Mouse (Mus musculus) layer of hippocampus, adult 2 months (tissue): ENCODE measurements around the gene Tspan32. TPM values are rescaled to one million over a fixed set of nuclear protein-coding genes. Genes with fewer than 3 reads are reported as not detected.

Source experiments
- DNase-seq, 2 experiments: peaks; one replicate each; pipeline ENCODE4 v3.0.0; 2022; ENCODE audit warnings: low spot score in 2 of 2
- H3K27ac ChIP-seq: fragments of 200-600 bp; 2 replicates; pipeline ENCODE4 v1.8.1; 2022
- H3K4me3 ChIP-seq: fragments of 200-600 bp; 2 replicates; pipeline ENCODE4 v1.8.1; 2022; ENCODE audit warnings: mild to moderate bottlenecking
- CTCF ChIP-seq: fragments of 200-600 bp; conservative IDR thresholded peaks from 2 replicates; pipeline ENCODE4 v1.8.1; 2022; ENCODE audit warnings: antibody characterized with exemption, mild to moderate bottlenecking, moderate library complexity
- total RNA-seq, 2 experiments: library from RNA; stranded (reverse); gene quantifications; 2 replicates each; pipeline ENCODE4 v1.2.3; 2021

Gene Tspan32
- total RNA-seq, 2 experiments from 2014 or later = 0.36 TPM; not detected in 1

- TF ChIP-seq CTCF = no peak
- peak overlapping the region; percentile 100 for H3K4me3 ChIP-seq
- H3K27ac ChIP-seq = peak overlapping the region; percentile 99
- DNase-seq = no peak
These were observed 50.8 kb downstream of the Tspan32 start for GRCm38 (mm10) chr7:143055499-143056186.

GRCm38 (mm10) chr7:143057023-143057422 is 52.2 kb downstream of the Tspan32 start:
- no peak for TF ChIP-seq CTCF
- DNase-seq = no peak

GRCm38 (mm10) chr7:143057667-143058220 is 52.9 kb downstream of the Tspan32 start:
- TF ChIP-seq CTCF = no peak
- Histone ChIP-seq H3K27ac (peak overlapping the region; percentile 67), H3K4me3 (no peak overlapping the region; the same call in 1 of the 2 replicates)
- DNase-seq = no peak

More at GRCm38 (mm10) chr7:143057023-143057422, 52.2 kb downstream of the Tspan32 start:
- Histone ChIP-seq H3K27ac (peak overlapping the region; percentile 67), H3K4me3 (0 out of 2 replicates have a peak overlapping the region, but pooled peaks have one; percentile 9)

GRCm38 (mm10) chr7:143058221-143058697 is 53.4 kb downstream of the Tspan32 start:
- H3K4me3 ChIP-seq = no peak overlapping the region
- H3K27ac ChIP-seq = peak overlapping the region; percentile 67
- DNase-seq = no peak
- TF ChIP-seq CTCF = no peak

- Histone ChIP-seq H3K27ac (peak overlapping the region; percentile 67), H3K4me3 (no peak overlapping the region)
- DNase-seq = peak in 1 of 2 experiments; percentile 27
- no peak for TF ChIP-seq CTCF
These were observed 54.5 kb downstream of the Tspan32 start for GRCm38 (mm10) chr7:143059202-143059870.

- no peak for TF ChIP-seq CTCF
- Histone ChIP-seq H3K27ac (peak overlapping the region; percentile 74), H3K4me3 (no peak overlapping the region)
- DNase-seq = no peak
These were observed 57.9 kb downstream of the Tspan32 start for GRCm38 (mm10) chr7:143062704-143063103.

- TF ChIP-seq CTCF = no peak
- H3K27ac ChIP-seq = peak overlapping the region; percentile 74
- H3K4me3 ChIP-seq = no peak overlapping the region
- DNase-seq = peak; percentile 46 to 77
These were observed 59.4 kb downstream of the Tspan32 start for GRCm38 (mm10) chr7:143064226-143064625.

- Histone ChIP-seq H3K27ac (no peak overlapping the region), H3K4me3 (no peak overlapping the region)
- DNase-seq = no peak
- no peak for TF ChIP-seq CTCF
These were observed 60.8 kb downstream of the Tspan32 start for GRCm38 (mm10) chr7:143065692-143066091.

- DNase-seq = no peak
- H3K27ac ChIP-seq = no peak overlapping the region
- TF ChIP-seq CTCF = no peak
- H3K4me3 ChIP-seq = no peak overlapping the region
These were observed 62.6 kb downstream of the Tspan32 start for GRCm38 (mm10) chr7:143067469-143067868.

- no peak for TF ChIP-seq CTCF
- no peak for DNase-seq
- no peak overlapping the region; the same call in 1 of the 2 replicates for H3K4me3 ChIP-seq
- peak overlapping the region; percentile 89; the same call in 1 of the 2 replicates for H3K27ac ChIP-seq
These were observed 63.1 kb downstream of the Tspan32 start for GRCm38 (mm10) chr7:143067897-143068296.

- Histone ChIP-seq H3K4me3 (peak overlapping the region; percentile 58), H3K27ac (peak overlapping the region; percentile 89)
- 0 out of 2 replicates have a peak, but pooled peaks have one; percentile 5 for TF ChIP-seq CTCF
- peak in 1 of 2 experiments; percentile 62 for DNase-seq
These were observed 63.6 kb downstream of the Tspan32 start for GRCm38 (mm10) chr7:143068316-143068881.

GRCm38 (mm10) chr7:143068882-143069591 is 64.2 kb downstream of the Tspan32 start, which contains the start of gene Tssc4:
Gene Tssc4 (plus strand): TSS chr7:143069249.
- peak; percentile 99 to 100 for DNase-seq
- TF ChIP-seq CTCF = no peak
- peak within 1 kb of the TSS; percentile 89 for H3K27ac ChIP-seq
- peak within 1 kb of the TSS; percentile 94 for H3K4me3 ChIP-seq

Other genes with a start within 250 kb of the Tspan32 start
- gene Th, start 73.9 kb upstream of the Tspan32 start, total RNA-seq = under 1 TPM; 0.36 to 0.93 TPM
- gene Ascl2, start 35.8 kb upstream of the Tspan32 start, total RNA-seq = under 1 TPM; 0.28 to 0.37 TPM
- 100 to 1,000 TPM; 419 to 448 TPM for gene Cd81, start 47.7 kb downstream of the Tspan32 start, total RNA-seq
- gene Tssc4, start 64.2 kb downstream of the Tspan32 start, total RNA-seq = 10 to 100 TPM; 38.5 to 41.4 TPM
- gene Trpm5, start 89.6 kb downstream of the Tspan32 start, total RNA-seq = not detected
- under 1 TPM; 0.29 to 0.97 TPM for gene Kcnq1, start 101.3 kb downstream of the Tspan32 start, total RNA-seq